Mouse (Mus musculus) intestine, embryonic 15.5 days (tissue): ENCODE measurements around the gene Ewsr1. TPM values are rescaled to one million over a fixed set of nuclear protein-coding genes. Genes with fewer than 3 reads are reported as not detected.

Source experiments
- ATAC-seq: fragments of 200-750 bp; cut with Nextera tagmentation; 2 replicates; pipeline ENCODE4 v1.8.0; 2017; ENCODE audit warnings: moderate TSS enrichment, moderate library complexity
- H3K27ac ChIP-seq: fragments of 300-500 bp; sonication (generic); 2 replicates; pipeline ENCODE4 v1.5.1; 2015; ENCODE audit warnings: mild to moderate bottlenecking, inconsistent platforms
- H3K27me3 ChIP-seq: fragments of 300-500 bp; sonication (generic); replicated peaks from 2 replicates; pipeline ENCODE4 v1.6.1; 2015; ENCODE audit warnings: inconsistent platforms
- H3K36me3 ChIP-seq: fragments of 300-500 bp; sonication (generic); 2 replicates; pipeline ENCODE4 v1.6.1; 2015; ENCODE audit warnings: inconsistent platforms
- H3K4me1 ChIP-seq: fragments of 300-500 bp; sonication (generic); replicated peaks from 2 replicates; pipeline ENCODE4 v1.6.1; 2015; ENCODE audit warnings: inconsistent platforms
- H3K4me2 ChIP-seq: fragments of 300-500 bp; sonication (generic); replicated peaks from 2 replicates; pipeline ENCODE4 v1.6.1; 2015; ENCODE audit warnings: mild to moderate bottlenecking, inconsistent platforms
- H3K4me3 ChIP-seq: fragments of 300-500 bp; sonication (generic); replicated peaks from 2 replicates; pipeline ENCODE4 v1.5.1; 2015; ENCODE audit warnings: inconsistent platforms
- H3K9ac ChIP-seq: fragments of 300-500 bp; sonication (generic); 2 replicates; pipeline ENCODE4 v1.6.1; 2015; ENCODE audit warnings: inconsistent platforms
- H3K9me3 ChIP-seq: fragments of 300-500 bp; sonication (generic); 2 replicates; pipeline ENCODE4 v1.6.1; 2016; ENCODE audit warnings: inconsistent platforms
- WGBS: fragments of 180-500 bp; shearing (Covaris S2); methylation state at CpG from one replicate; pipeline ENCODE4 v1.1.7; 2015; 5-methylcytosine and 5-hydroxymethylcytosine counted together
- polyA plus RNA-seq: library from polyadenylated mRNA; unstranded; fragments of >200 nt; fragmentation: Nextera tagmentation; extraction: Ambion mirVana; gene quantifications from 2 replicates; pipeline ENCODE4 v1.2.1, GENCODE M21; 2015

The Ewsr1 gene
- polyA plus RNA-seq = 571 and 594 TPM in 2 replicates

DNA sequence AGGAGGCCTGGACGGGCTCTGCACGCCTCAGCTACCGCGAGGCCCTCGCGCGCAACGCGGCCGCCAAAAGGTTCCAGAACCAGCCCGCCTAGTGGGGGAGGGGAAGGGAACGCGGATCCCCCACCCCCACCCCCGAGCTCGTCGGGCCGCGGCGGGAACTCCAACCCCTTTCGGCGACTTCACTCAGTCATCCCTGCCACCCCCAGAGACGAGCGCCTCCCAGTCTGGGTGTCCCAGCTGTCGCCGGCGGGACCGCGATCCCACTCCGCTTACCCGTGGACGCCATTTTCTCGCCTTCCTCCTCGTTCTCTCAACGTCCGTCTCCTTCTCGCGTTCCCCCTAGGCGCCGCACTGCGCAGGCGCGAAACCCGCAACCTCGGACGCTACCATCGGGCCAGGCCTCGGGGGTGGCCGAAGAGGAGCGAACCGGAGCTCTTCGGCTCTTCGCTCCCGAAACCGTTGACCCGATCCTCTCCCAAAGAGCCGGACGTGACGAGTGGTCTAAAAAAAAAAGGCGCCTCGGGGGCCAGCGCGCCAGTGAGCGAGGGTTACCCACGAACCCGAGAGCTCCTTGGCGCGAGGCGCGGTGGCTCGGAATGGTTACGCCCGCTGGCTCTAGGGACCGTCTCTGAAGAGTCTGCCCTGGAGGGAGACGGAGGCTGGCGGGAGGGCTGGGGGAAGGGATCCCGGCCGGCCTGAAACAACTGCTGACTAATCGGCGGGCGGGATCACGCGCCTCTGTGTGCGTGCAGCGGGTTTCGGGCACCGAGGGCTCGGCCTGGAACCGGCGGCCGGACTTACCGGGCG lies at the start of gene Ewsr1, which contains the start of gene Rhbdd3:
Ewsr1 (minus strand) TSS at position 531 of the 807 bp plus-strand sequence.
Rhbdd3 (plus strand) TSS at position 191 of the 807 bp plus-strand sequence.
- H3K4me2 ChIP-seq = peak within 1 kb of the TSS; percentile 81
- ATAC-seq = peak; percentile 91
- H3K9me3 ChIP-seq = no peaks in the 10 kb centered on the region
- peak within 1 kb of the TSS; percentile 99 for H3K4me3 ChIP-seq
- H3K36me3 ChIP-seq = peaks cover under 1% of the 10 kb centered on the region; the same call in 1 of the 2 replicates
- H3K9ac ChIP-seq = peak within 1 kb of the TSS; percentile 99
- peaks cover 23% of the 10 kb centered on the region for H3K4me1 ChIP-seq
- under 1% methylated on average over 91 of the region's 92 CpGs for WGBS
- no peaks in the 10 kb centered on the region for H3K27me3 ChIP-seq
- H3K27ac ChIP-seq = peak within 1 kb of the TSS; percentile 96

- H3K36me3 ChIP-seq = no peaks in the 10 kb centered on the region
- H3K4me1 ChIP-seq = peaks cover 43% of the 10 kb centered on the region
- H3K9me3 ChIP-seq = no peaks in the 10 kb centered on the region
- H3K27me3 ChIP-seq = no peaks in the 10 kb centered on the region
- no peak overlapping the region for H3K4me2 ChIP-seq
- no peak overlapping the region for H3K4me3 ChIP-seq
- H3K27ac ChIP-seq = no peak overlapping the region
- no peak for ATAC-seq
- WGBS = 63% methylated on average over 3 of the region's 3 CpGs
- H3K9ac ChIP-seq = no peak overlapping the region
These were observed 46.5 kb upstream of the Ewsr1 start for GRCm38 (mm10) chr11:5145600-5145999.

DNA sequence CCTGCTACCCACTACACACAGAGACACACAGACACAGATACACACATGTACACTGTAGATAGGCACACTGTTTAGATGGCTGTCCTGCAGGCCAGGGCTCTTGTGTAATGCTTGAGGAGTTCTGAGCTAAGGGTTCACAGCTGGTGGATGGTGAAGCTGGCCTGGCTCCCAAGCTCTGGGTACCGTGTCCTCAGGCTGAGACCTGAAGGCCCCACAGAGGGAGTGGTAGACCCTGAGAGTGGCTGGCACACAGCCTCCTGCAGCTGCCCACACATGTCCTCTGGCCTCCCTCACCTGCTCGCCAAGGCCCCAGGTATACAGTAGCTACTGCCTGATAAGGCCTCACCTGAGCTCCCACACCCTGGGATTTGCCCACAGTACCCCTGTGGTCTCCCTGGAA lies 42.9 kb upstream of the Ewsr1 start:
- peaks cover 47% of the 10 kb centered on the region for H3K4me1 ChIP-seq
- H3K4me3 ChIP-seq = no peak overlapping the region
- peak overlapping the region; percentile 78 for H3K27ac ChIP-seq
- H3K27me3 ChIP-seq = no peaks in the 10 kb centered on the region
- WGBS = 58% methylated on average over 2 of the region's 2 CpGs
- H3K9ac ChIP-seq = no peak overlapping the region
- no peak overlapping the region for H3K4me2 ChIP-seq
- no peaks in the 10 kb centered on the region for H3K36me3 ChIP-seq
- no peaks in the 10 kb centered on the region for H3K9me3 ChIP-seq
- ATAC-seq = no peak

- WGBS = 61% methylated on average over 5 of the region's 5 CpGs
- H3K9me3 ChIP-seq = no peaks in the 10 kb centered on the region
- peak overlapping the region; percentile 78 for H3K27ac ChIP-seq
- H3K36me3 ChIP-seq = no peaks in the 10 kb centered on the region
- no peak overlapping the region; the same call in 1 of the 2 replicates for H3K4me2 ChIP-seq
- H3K4me3 ChIP-seq = no peak overlapping the region
- H3K27me3 ChIP-seq = no peaks in the 10 kb centered on the region
- H3K9ac ChIP-seq = no peak overlapping the region
- peak; percentile 5; the same call in 1 of the 2 replicates for ATAC-seq
- peaks cover 47% of the 10 kb centered on the region for H3K4me1 ChIP-seq
These were observed 42.2 kb upstream of the Ewsr1 start for GRCm38 (mm10) chr11:5141252-5141651.

DNA sequence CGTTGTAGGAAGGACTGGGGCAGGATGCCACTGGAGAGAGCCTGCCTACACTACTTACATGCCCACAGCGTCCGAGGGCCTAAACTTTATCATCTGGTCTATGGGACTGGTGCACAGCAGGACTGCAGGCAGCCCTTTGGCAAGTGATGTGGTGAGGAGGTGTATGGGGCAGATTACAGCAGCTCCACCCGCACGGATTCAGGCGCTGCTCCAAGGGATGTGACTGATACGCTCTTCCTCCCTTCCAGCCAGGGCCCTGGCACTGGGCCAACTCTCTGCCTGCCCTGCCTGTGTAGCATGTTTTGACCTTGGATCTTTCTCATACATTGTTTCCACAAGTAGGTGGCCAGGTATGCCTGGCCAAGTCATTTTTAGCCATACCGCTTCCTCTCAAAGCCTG lies 41.6 kb upstream of the Ewsr1 start:
- no peaks in the 10 kb centered on the region for H3K9me3 ChIP-seq
- H3K4me2 ChIP-seq = no peak overlapping the region; the same call in 1 of the 2 replicates
- peak; percentile 80 for ATAC-seq
- H3K4me1 ChIP-seq = peaks cover 47% of the 10 kb centered on the region
- WGBS = 34% methylated on average over 8 of the region's 8 CpGs
- H3K4me3 ChIP-seq = no peak overlapping the region
- no peaks in the 10 kb centered on the region for H3K36me3 ChIP-seq
- H3K9ac ChIP-seq = no peak overlapping the region
- H3K27me3 ChIP-seq = no peaks in the 10 kb centered on the region
- H3K27ac ChIP-seq = peak overlapping the region; percentile 78

DNA sequence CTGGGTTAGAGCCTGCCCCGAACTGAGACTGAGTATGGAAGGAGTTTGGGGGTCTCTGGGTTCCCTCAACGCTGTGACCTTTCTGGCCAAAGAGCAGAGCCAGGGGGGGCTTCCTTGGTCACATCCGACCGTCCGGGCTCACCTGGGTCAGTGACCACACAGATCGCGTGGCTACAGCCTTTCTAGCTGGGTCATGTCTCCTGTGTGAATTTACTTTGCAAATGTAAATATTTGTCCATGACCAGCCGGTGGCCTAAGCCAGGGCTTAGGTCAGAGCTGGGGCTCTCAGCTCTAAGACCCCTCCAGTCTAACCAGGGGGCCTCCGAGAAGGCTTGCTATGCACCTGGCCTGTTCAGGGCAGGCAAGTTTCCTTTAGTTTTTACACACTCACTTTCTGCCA lies 40.3 kb upstream of the Ewsr1 start:
- H3K36me3 ChIP-seq = no peaks in the 10 kb centered on the region
- no peaks in the 10 kb centered on the region for H3K9me3 ChIP-seq
- no peaks in the 10 kb centered on the region for H3K27me3 ChIP-seq
- ATAC-seq = no peak
- no peak overlapping the region; the same call in 1 of the 2 replicates for H3K27ac ChIP-seq
- peaks cover 43% of the 10 kb centered on the region for H3K4me1 ChIP-seq
- 41% methylated on average over 9 of the region's 9 CpGs for WGBS
- H3K4me3 ChIP-seq = no peak overlapping the region
- H3K4me2 ChIP-seq = 0 out of 2 replicates have a peak overlapping the region, but pooled peaks have one; percentile 12
- peak overlapping the region; percentile 29; the same call in 1 of the 2 replicates for H3K9ac ChIP-seq

- no peak overlapping the region for H3K4me3 ChIP-seq
- H3K4me2 ChIP-seq = no peak overlapping the region
- WGBS = 38% methylated on average over 2 of the region's 2 CpGs
- H3K36me3 ChIP-seq = no peaks in the 10 kb centered on the region
- peak overlapping the region; percentile 59 for H3K27ac ChIP-seq
- H3K4me1 ChIP-seq = peaks cover 38% of the 10 kb centered on the region
- ATAC-seq = no peak
- no peaks in the 10 kb centered on the region for H3K9me3 ChIP-seq
- no peak overlapping the region for H3K9ac ChIP-seq
- H3K27me3 ChIP-seq = no peaks in the 10 kb centered on the region
These were observed 39.6 kb upstream of the Ewsr1 start for GRCm38 (mm10) chr11:5138642-5139041.

DNA sequence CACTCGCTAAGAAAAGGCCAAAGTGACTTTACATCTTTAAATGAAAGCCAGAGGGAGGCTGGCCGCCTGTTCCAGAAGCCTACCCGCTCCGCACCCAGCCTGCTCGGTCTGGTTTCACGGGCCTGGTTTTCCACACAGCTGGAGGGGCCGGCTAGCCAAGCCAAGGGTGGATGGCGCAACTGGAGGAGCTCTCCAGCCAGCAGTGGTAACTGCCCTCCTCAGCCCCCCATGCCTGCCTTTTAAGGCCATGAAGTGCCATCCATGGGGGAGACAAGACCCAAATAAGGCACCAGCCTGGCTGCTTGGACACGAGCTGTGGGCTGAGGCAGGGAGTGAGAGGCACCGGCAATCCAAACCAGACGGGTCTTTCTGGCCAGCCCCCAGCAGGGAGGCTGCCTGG lies 36.8 kb upstream of the Ewsr1 start:
- ATAC-seq = peak; percentile 17; the same call in 1 of the 2 replicates
- H3K4me2 ChIP-seq = no peak overlapping the region
- 73% methylated on average over 11 of the region's 11 CpGs for WGBS
- no peaks in the 10 kb centered on the region for H3K36me3 ChIP-seq
- H3K27ac ChIP-seq = peak overlapping the region; percentile 54; the same call in 1 of the 2 replicates
- H3K9me3 ChIP-seq = no peaks in the 10 kb centered on the region
- peaks cover 25% of the 10 kb centered on the region for H3K4me1 ChIP-seq
- H3K4me3 ChIP-seq = peak overlapping the region; percentile 11; the same call in 1 of the 2 replicates
- no peak overlapping the region for H3K9ac ChIP-seq
- H3K27me3 ChIP-seq = no peaks in the 10 kb centered on the region

- H3K9me3 ChIP-seq = no peaks in the 10 kb centered on the region
- 57% methylated on average over 4 of the region's 4 CpGs for WGBS
- no peak overlapping the region for H3K4me3 ChIP-seq
- no peaks in the 10 kb centered on the region for H3K27me3 ChIP-seq
- no peaks in the 10 kb centered on the region for H3K4me1 ChIP-seq
- no peak for ATAC-seq
- H3K9ac ChIP-seq = no peak overlapping the region
- H3K27ac ChIP-seq = no peak overlapping the region
- no peak overlapping the region for H3K4me2 ChIP-seq
- no peaks in the 10 kb centered on the region for H3K36me3 ChIP-seq
These were observed 33.7 kb upstream of the Ewsr1 start for GRCm38 (mm10) chr11:5132751-5133150.

DNA sequence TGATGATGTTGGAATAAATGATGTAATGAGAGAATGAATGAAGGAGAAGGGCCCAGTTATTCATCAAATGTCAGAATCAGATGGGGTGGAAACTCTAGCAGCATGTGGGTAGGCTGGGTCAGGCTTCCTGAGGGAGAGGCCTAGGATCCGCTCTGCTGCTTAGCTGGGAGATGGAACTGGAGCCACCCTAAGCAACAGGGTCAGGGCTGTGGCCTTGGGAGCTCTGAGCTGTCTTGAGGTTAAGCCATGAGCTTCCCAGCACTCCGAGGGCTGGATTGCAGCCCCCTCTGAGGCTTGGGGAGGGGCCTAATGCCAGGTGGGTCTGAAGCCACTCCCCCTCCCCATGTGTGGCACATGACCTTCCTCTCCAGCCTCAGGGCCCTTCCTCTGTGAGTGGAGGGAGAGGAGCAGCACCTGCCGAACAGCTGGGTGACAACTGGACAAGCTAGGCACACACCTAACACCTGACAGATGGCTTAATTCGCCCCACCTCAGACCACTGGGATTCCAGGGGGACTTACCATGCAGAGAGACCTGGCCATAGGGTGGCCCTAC lies 31.1 kb upstream of the Ewsr1 start:
- Histone ChIP-seq H3K36me3 (peaks cover 3% of the 10 kb centered on the region; the same call in 1 of the 2 replicates), H3K4me1 (0 out of 2 replicates have a peak, but pooled peaks cover 2% of the 10 kb centered on the region), H3K27ac (no peak overlapping the region), H3K27me3 (no peaks in the 10 kb centered on the region), H3K4me3 (no peak overlapping the region), H3K9ac (no peak overlapping the region), H3K4me2 (no peak overlapping the region), H3K9me3 (no peaks in the 10 kb centered on the region)
- WGBS = 65% methylated on average over 4 of the region's 4 CpGs
- no peak for ATAC-seq

GRCm38 (mm10) chr11:5129035-5129480 lies 30.0 kb upstream of the Ewsr1 start:
- Histone ChIP-seq H3K4me3 (no peak overlapping the region), H3K4me2 (no peak overlapping the region), H3K27ac (no peak overlapping the region), H3K36me3 (peaks cover 3% of the 10 kb centered on the region; the same call in 1 of the 2 replicates), H3K9ac (no peak overlapping the region), H3K27me3 (no peaks in the 10 kb centered on the region), H3K9me3 (no peaks in the 10 kb centered on the region), H3K4me1 (0 out of 2 replicates have a peak, but pooled peaks cover 2% of the 10 kb centered on the region)
- no peak for ATAC-seq
- 46% methylated on average over 5 of the region's 5 CpGs for WGBS

- H3K9me3 ChIP-seq = no peaks in the 10 kb centered on the region
- H3K27ac ChIP-seq = no peak overlapping the region
- H3K4me3 ChIP-seq = no peak overlapping the region
- H3K9ac ChIP-seq = no peak overlapping the region
- H3K4me2 ChIP-seq = no peak overlapping the region
- peaks cover 3% of the 10 kb centered on the region; the same call in 1 of the 2 replicates for H3K36me3 ChIP-seq
- no peaks in the 10 kb centered on the region for H3K27me3 ChIP-seq
- WGBS = 70% methylated on average over 4 of the region's 4 CpGs
- no peak for ATAC-seq
- H3K4me1 ChIP-seq = 0 out of 2 replicates have a peak, but pooled peaks cover 2% of the 10 kb centered on the region
These were observed 26.6 kb upstream of the Ewsr1 start for GRCm38 (mm10) chr11:5125713-5126112.
